Mouse (Mus musculus): ENCODE results near the gene Tmc2.

DNA sequence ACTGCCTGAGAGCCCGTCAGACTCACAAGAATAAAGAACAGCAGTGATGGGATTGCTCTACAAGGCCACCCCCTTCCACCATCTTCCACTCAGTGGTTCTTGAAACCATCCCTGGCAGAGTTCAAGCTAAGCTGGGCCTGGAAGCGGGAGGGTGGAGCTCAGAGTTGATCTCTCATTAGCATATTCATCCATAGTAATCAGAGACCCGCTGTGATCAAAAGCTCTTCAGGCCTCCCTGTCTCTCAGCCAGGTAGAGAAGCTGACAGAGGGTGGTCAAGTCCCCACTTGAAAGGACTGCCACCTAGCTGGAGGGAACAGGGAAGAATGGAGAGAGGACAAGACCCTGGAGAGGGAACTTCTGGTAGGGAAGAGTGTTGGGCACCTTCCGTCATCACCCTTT is 108.0 kb downstream of the Tmc2 start:
- no peak for TF ChIP-seq CTCF (IDR thresholded peaks at IDR 0.05; ENCODE audit: insufficient read depth, low read length)
- no peak for TF ChIP-seq POLR2A (IDR thresholded peaks at IDR 0.05; ENCODE audit: borderline replicate concordance, extremely low read depth, low read depth, low read length)

Measured in lung, adult 2 months (tissue).